Mouse (Mus musculus) inflammation-experienced regulatory T-cells (primary cell): ENCODE results near the gene Tas2r108. TPM values are rescaled to one million over a fixed set of nuclear protein-coding genes. Genes with fewer than 3 reads are reported as not detected.

Source experiments
- polyA plus RNA-seq, 2 experiments: library from polyadenylated mRNA; unstranded; fragments of 100-300 nt; shearing (Covaris generic); gene quantifications; one replicate each; pipeline ENCODE4 v1.2.1; 2017

Gene Tas2r108
- polyA plus RNA-seq: not detected

DNA sequence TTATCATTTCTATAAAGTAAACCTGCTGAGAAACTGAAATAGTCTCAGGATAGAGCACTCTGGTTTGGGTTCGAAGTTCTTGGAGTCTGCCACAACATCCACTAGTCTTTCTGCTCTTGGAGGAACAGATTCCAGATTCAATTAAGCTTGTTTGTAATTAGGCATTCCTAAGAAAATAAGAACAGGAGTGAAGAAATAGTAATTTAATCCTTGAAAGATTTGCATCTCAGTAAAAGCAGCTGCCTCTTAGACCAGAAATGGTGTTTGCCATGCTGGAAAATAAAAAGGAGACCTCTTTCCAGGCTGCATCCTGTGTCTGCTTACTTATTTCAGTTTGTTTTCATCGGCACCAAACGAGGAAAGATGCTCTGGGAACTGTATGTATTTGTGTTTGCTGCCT is at the start of gene Tas2r108:
Tas2r108 (plus strand) TSS at position 301 of the 400 bp plus-strand sequence.

DNA sequence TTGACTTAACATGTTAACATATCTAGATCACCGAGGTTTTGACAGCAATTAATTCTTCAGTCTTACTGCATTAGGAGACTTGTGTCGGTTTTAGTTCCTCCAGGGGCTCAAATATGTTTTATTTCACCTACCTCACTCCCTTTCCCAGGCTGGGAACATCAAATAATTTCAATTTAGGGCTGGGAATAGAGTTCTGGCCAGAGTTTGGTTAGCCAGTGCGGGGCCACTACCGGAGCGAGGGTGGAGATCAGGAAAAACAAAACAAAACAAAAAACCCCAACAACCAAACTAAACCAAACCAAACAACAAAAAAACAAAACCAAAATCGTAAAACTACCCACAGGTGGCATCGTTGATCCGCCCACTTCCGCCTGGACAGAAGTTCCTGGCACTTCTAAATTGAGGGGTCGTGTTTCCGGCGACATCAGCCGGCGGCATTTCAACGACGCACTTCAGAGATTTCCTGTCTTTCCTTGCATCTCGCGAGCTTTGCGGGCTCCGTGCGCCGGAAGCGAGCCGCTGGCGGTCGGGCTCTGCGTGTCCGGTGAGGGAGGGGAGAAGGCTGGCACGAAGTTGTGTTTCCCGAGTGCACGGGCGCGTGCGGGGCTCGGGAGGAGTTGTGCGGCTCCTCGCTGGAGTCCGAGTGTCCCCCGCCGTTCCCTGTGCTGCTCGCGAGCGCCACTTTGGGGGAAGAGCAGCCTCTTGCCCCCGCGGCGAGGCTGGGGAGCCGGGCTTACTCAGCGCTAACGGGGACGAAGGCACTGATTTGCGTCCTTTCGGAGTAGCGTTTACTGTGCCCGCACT is 22.2 kb upstream of the Tas2r108 start, which contains the start of gene Ssbp1:
Ssbp1 (plus strand) TSS at position 437 of the 804 bp plus-strand sequence.

DNA sequence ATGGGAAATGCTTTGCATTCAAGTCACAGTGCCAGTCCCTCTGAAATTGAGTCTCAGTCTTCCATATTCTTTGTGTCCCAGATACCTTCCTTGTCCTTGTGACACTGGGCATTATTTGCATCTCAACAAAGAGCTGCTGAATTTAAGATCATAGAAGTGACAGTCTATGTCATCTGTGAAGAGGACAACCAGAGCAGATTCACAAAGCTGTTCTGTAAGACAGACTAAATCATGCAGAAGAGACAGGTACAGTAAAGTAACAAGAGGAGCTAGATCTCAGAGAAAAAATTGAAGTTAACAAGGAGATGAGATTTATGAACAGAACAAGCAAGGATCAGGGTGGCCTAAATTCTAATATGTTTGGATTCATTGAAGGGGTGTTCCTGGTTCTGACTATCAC is 2.4 kb upstream of the Tas2r108 start, which contains the start of gene Tas2r137:
Tas2r137 (plus strand) TSS at position 301 of the 400 bp plus-strand sequence.

DNA sequence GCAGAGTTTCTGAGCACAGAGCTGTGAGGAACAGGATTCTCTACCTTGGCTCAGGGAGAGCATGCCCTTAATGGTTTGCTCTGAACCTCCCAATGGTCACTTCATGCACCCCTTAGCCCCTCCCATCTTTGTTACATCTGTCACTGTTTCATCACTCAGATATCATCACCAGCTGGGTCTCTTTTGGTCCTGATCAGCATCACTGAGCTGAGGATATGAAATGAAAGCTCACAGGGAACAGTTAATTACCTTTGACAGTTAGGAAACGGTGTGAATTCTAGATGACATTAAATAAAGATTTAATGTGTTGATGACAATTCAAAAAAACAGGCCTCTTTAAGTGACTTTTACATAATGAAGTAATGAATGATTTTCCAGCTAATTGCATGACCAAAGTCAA is 26.1 kb downstream of the Tas2r108 start, which contains the start of gene Prss37:
Prss37 (minus strand) TSS at position 101 of the 400 bp plus-strand sequence.

Other genes with a start within 250 kb of the Tas2r108 start
- gene Agk, start 168.4 kb upstream of the Tas2r108 start, polyA plus RNA-seq: 10 to 100 TPM; 38.5 to 41.2 TPM
- gene E330009J07Rik, start 57.4 kb upstream of the Tas2r108 start, polyA plus RNA-seq: 10 to 100 TPM; 10.4 to 23.9 TPM
- gene Wee2, start 54.4 kb upstream of the Tas2r108 start, polyA plus RNA-seq: under 1 TPM; 0.21 to 0.42 TPM
- 100 to 1,000 TPM; 106 to 109 TPM for gene Ssbp1, start 22.2 kb upstream of the Tas2r108 start, polyA plus RNA-seq
- not detected for gene Tas2r137, start 2.3 kb upstream of the Tas2r108 start, polyA plus RNA-seq
- under 1 TPM in 1 of 2 experiments, not detected in 1; 0.84 TPM for gene Prss37, start 26.0 kb downstream of the Tas2r108 start, polyA plus RNA-seq
- under 1 TPM in 1 of 2 experiments, not detected in 1; 0.06 TPM for gene Olfr461, start 61.5 kb downstream of the Tas2r108 start, polyA plus RNA-seq
- gene Olfr460, start 76.0 kb downstream of the Tas2r108 start, polyA plus RNA-seq: under 1 TPM in 1 of 2 experiments, not detected in 1; 0.16 TPM
- gene Clec5a, start 92.3 kb downstream of the Tas2r108 start, polyA plus RNA-seq: 1 to 10 TPM in 1 of 2 experiments, under 1 TPM in 1; 0.16 to 1.2 TPM
- 1 to 10 TPM in 1 of 2 experiments, not detected in 1; 1.2 TPM for gene Tas2r138, start 119.8 kb downstream of the Tas2r108 start, polyA plus RNA-seq
- gene Mgam, start 135.3 kb downstream of the Tas2r108 start, polyA plus RNA-seq: under 1 TPM; 0.10 to 0.84 TPM